Mouse (Mus musculus): ENCODE data around the gene Ssh2.

DNA sequence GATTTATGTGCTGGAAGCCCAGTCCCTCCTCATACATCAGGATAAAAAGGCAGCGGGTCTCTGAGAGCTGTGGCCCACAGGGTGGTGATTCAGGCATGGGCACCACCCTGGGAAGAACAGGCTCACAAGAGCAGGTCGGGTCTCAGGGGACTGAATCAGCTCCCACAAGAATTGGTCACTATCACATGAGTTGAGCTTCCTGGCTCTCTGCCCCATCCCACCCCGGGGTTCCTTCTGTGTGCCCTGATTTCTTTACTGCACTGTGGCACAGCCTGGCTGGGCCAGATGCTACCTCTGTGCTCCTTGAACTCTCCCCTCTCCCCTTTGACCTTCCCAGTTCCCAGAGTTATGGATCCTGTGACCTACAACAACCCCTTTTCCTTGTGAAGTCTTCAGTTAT lies 267.0 kb downstream of the Ssh2 start:
- no peak for TF ChIP-seq CTCF (IDR thresholded peaks at IDR 0.05; ENCODE audit: borderline replicate concordance, insufficient read depth, low read length)
- TF ChIP-seq POLR2A (IDR thresholded peaks at IDR 0.05; ENCODE audit: low read depth, low read length), result no peak
